Mouse (Mus musculus) embryonic facial prominence, embryonic 14.5 days (tissue): ENCODE measurements at regions not wholly inside any gene's neighbourhood (a gene's known extent, or its start where the extent isn't known, plus 50 kb on each side); places are given as distances from the start of the nearest gene placed in this dataset.

Experiments
- ATAC-seq: fragments of 200-750 bp; cut with Nextera tagmentation; 2 replicates; pipeline ENCODE4 v1.8.0; 2017; ENCODE audit warnings: low read depth, moderate number of reproducible peaks, moderate TSS enrichment
- DNase-seq: peaks from one replicate; pipeline ENCODE4 v3.0.0-alpha.2; 2015; ENCODE audit warnings: low spot score
- H3K27ac ChIP-seq: fragments of 300-500 bp; sonication (generic); replicated peaks from 2 replicates; pipeline ENCODE4 v1.5.1; 2014; ENCODE audit warnings: low read depth, mild to moderate bottlenecking, low read length, moderate library complexity
- H3K27me3 ChIP-seq: fragments of 300-500 bp; sonication (generic); replicated peaks from 2 replicates; pipeline ENCODE4 v1.6.1; 2014; ENCODE audit warnings: low read length; ENCODE audit not compliant: control insufficient read depth, insufficient read depth
- H3K36me3 ChIP-seq: fragments of 300-500 bp; sonication (generic); 2 replicates; pipeline ENCODE4 v1.6.1; 2014; ENCODE audit warnings: low read length, mixed read lengths; ENCODE audit not compliant: control insufficient read depth, insufficient read depth
- H3K4me1 ChIP-seq: fragments of 300-500 bp; sonication (generic); 2 replicates; pipeline ENCODE4 v1.6.1; 2014; ENCODE audit warnings: antibody characterized with exemption, low read length; ENCODE audit not compliant: control insufficient read depth, insufficient read depth
- H3K4me2 ChIP-seq: fragments of 300-500 bp; sonication (generic); 2 replicates; pipeline ENCODE4 v1.6.1; 2014; ENCODE audit warnings: low read depth, mild to moderate bottlenecking, low read length, moderate library complexity, mixed read lengths
- H3K4me3 ChIP-seq: fragments of 300-500 bp; sonication (generic); 2 replicates; pipeline ENCODE4 v1.5.1; 2014; ENCODE audit warnings: low read depth, mild to moderate bottlenecking, low read length
- H3K9ac ChIP-seq: fragments of 300-500 bp; sonication (generic); 2 replicates; pipeline ENCODE4 v1.6.1; 2014; ENCODE audit warnings: low read depth, mild to moderate bottlenecking, low read length, moderate library complexity, mixed read lengths
- H3K9me3 ChIP-seq: fragments of 300-500 bp; sonication (generic); 2 replicates; pipeline ENCODE4 v1.6.1; 2016; ENCODE audit warnings: low read length; ENCODE audit not compliant: control insufficient read depth
- WGBS: fragments of 180-500 bp; shearing (Covaris S2); extraction: QIAGEN DNeasy Blood & Tissue Kit; methylation state at CpG from one replicate; pipeline ENCODE4 v1.1.7; 2014; 5-methylcytosine and 5-hydroxymethylcytosine counted together

- 24% methylated on average over 21 of the region's 21 CpGs for WGBS
- peaks cover 11% of the 10 kb centered on the region for H3K4me1 ChIP-seq
- H3K36me3 ChIP-seq = no peaks in the 10 kb centered on the region
- DNase-seq (peak; percentile 70), ATAC-seq (peak; percentile 83; the same call in 1 of the 2 replicates)
- H3K27me3 ChIP-seq = no peaks in the 10 kb centered on the region
- no peak overlapping the region for H3K4me2 ChIP-seq
- no peak overlapping the region for H3K4me3 ChIP-seq
- H3K27ac ChIP-seq = peak overlapping the region; percentile 81
- peaks cover 6% of the 10 kb centered on the region; the same call in 1 of the 2 replicates for H3K9me3 ChIP-seq
- 0 out of 2 replicates have a peak overlapping the region, but pooled peaks have one; percentile 34 for H3K9ac ChIP-seq
Measured at GRCm38 (mm10) chr19:56029428-56030281, 257.3 kb upstream of the Habp2 start.

- Histone ChIP-seq H3K36me3 (no peaks in the 10 kb centered on the region), H3K27me3 (no peaks in the 10 kb centered on the region)
- ATAC-seq = 0 out of 2 replicates have a peak, but pooled peaks have one; percentile 24
Measured at GRCm38 (mm10) chr19:56030401-56030925, 256.5 kb upstream of the Habp2 start.

GRCm38 (mm10) chr19:56034552-56034951 lies 252.4 kb upstream of the Habp2 start:
- H3K9ac ChIP-seq = no peak overlapping the region
- H3K27me3 ChIP-seq = no peaks in the 10 kb centered on the region
- H3K9me3 ChIP-seq = no peaks in the 10 kb centered on the region
- WGBS = 21% methylated on average over 4 of the region's 4 CpGs
- H3K4me3 ChIP-seq = no peak overlapping the region
- DNase-seq = no peak
- no peak for ATAC-seq
- no peak overlapping the region for H3K4me2 ChIP-seq
- H3K27ac ChIP-seq = no peak overlapping the region
- peaks cover 14% of the 10 kb centered on the region for H3K4me1 ChIP-seq
- no peaks in the 10 kb centered on the region for H3K36me3 ChIP-seq

More at GRCm38 (mm10) chr19:56030401-56030925, 256.5 kb upstream of the Habp2 start:
- no peak for DNase-seq
- WGBS = 47% methylated on average over 4 of the region's 4 CpGs
- H3K4me3 ChIP-seq = no peak overlapping the region
- peaks cover 6% of the 10 kb centered on the region; the same call in 1 of the 2 replicates for H3K9me3 ChIP-seq
- peak overlapping the region; percentile 81; the same call in 1 of the 2 replicates for H3K27ac ChIP-seq
- no peak overlapping the region for H3K9ac ChIP-seq
- peaks cover 14% of the 10 kb centered on the region for H3K4me1 ChIP-seq
- no peak overlapping the region for H3K4me2 ChIP-seq

DNA sequence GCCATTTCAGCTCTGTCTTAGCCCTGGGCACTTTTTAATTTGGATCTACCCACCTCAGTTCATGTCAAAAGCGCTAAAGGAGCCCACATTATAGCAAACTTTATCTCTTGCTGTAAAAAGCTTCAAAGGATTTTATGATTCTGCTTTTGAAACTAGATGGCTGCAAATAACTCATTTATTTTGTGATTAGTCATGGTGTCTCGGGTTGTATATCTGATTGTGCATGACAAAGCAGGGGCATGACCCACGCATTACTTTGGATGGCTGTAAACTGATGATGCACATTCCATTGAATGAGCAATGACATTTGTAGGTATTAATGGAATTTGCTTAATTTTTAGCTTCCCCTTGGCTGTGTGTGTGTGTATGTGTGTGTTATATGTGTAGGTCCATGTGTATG lies 249.4 kb upstream of the Habp2 start:
- Histone ChIP-seq H3K4me1 (peaks cover 3% of the 10 kb centered on the region; the same call in 1 of the 2 replicates), H3K36me3 (no peaks in the 10 kb centered on the region), H3K4me3 (no peak overlapping the region), H3K9me3 (no peaks in the 10 kb centered on the region), H3K9ac (no peak overlapping the region), H3K4me2 (no peak overlapping the region), H3K27ac (no peak overlapping the region), H3K27me3 (no peaks in the 10 kb centered on the region)
- DNase-seq (no peak), ATAC-seq (no peak)
- WGBS = 65% methylated on average over 3 of the region's 3 CpGs

DNA sequence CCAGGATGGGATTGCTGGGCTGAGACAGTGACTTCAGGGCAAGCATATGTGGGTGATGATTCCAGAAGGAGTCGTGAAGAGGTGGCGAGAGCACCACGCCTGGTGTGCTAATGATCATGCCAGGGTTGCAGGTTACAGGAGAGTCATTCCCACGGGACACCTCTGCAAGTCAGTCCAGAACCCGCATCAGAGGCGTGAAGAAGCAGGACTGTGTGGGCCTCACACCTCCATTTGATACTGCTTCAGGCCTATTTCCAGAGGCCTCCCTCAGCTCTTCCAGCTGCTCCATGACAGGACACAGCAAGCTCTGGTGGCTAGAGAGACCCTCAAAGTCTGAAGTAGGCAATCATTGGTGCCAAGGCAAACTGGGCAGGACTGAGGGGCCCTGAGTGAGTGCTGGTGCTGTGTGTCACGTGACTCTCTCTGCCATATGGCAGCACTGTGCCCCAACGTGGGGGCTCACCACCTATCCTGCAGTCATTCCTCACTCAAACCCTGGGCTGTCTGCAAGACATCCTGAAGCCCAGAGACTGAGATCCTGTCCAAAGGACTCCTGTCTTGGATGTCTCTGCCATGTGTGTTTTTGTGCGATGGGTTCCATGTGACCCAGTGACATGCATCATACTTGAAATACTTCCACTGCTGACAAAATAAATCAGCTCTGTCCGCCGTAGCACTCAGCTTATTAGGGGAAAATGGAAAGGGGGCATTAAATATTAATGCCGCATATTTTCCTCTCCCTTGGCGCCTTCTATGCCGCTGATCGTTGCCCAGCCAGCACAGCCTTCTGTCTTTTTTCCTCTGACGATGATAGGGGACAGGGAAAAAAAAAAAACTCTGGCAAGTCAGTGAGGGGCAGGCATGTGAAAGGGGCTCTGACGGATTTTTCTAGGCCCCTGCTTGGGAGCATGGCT lies 247.6 kb upstream of the Habp2 start:
- H3K36me3 ChIP-seq = no peaks in the 10 kb centered on the region
- DNase-seq (no peak), ATAC-seq (no peak)
- no peak overlapping the region for H3K9ac ChIP-seq
- no peak overlapping the region for H3K4me3 ChIP-seq
- 66% methylated on average over 17 of the region's 17 CpGs for WGBS
- H3K4me2 ChIP-seq = no peak overlapping the region
- no peaks in the 10 kb centered on the region for H3K27me3 ChIP-seq
- H3K4me1 ChIP-seq = peaks cover 3% of the 10 kb centered on the region; the same call in 1 of the 2 replicates
- no peaks in the 10 kb centered on the region for H3K9me3 ChIP-seq
- H3K27ac ChIP-seq = no peak overlapping the region

DNA sequence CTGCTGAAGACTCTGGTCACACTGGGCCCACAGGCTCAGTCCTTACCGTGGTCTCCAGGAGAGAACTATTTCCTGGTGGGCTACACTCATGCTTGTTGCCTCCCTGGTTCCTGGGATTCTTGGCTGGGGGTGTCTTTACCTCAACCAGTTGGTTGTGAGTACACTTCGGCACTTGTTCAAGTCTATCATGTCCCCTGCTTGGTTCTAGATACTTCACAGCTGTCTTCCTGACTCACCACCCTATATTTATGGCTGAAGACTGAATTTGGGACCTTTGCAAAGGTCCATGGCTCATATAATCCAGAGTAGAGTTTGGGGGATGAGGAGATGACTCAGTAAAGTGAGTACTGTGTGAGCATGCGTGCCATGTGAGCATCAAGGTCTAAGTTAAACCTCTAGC lies 245.0 kb upstream of the Habp2 start:
- no peak for ATAC-seq
- 94% methylated on average over 3 of the region's 3 CpGs for WGBS
- no peak overlapping the region for H3K27ac ChIP-seq
- H3K36me3 ChIP-seq = no peaks in the 10 kb centered on the region
- no peaks in the 10 kb centered on the region for H3K4me1 ChIP-seq
- H3K9ac ChIP-seq = no peak overlapping the region
- H3K27me3 ChIP-seq = no peaks in the 10 kb centered on the region
- no peak overlapping the region for H3K4me3 ChIP-seq
- no peak overlapping the region for H3K4me2 ChIP-seq
- no peaks in the 10 kb centered on the region for H3K9me3 ChIP-seq
- DNase-seq = no peak

GRCm38 (mm10) chr19:56046784-56047390 lies 240.1 kb upstream of the Habp2 start:
- ATAC-seq = peak; percentile 22; the same call in 1 of the 2 replicates
- H3K9ac ChIP-seq = no peak overlapping the region
- no peak overlapping the region for H3K27ac ChIP-seq
- H3K4me2 ChIP-seq = no peak overlapping the region
- no peaks in the 10 kb centered on the region for H3K36me3 ChIP-seq
- 65% methylated on average over 16 of the region's 16 CpGs for WGBS
- no peaks in the 10 kb centered on the region for H3K4me1 ChIP-seq
- no peaks in the 10 kb centered on the region for H3K27me3 ChIP-seq
- no peaks in the 10 kb centered on the region for H3K9me3 ChIP-seq
- peak; percentile 70 for DNase-seq
- no peak overlapping the region for H3K4me3 ChIP-seq

- Histone ChIP-seq H3K4me1 (no peaks in the 10 kb centered on the region), H3K27me3 (no peaks in the 10 kb centered on the region), H3K36me3 (no peaks in the 10 kb centered on the region), H3K27ac (no peak overlapping the region), H3K9ac (no peak overlapping the region), H3K9me3 (no peaks in the 10 kb centered on the region), H3K4me3 (no peak overlapping the region), H3K4me2 (no peak overlapping the region)
- 89% methylated on average over 8 of the region's 8 CpGs for WGBS
- no peak for DNase-seq
- ATAC-seq = no peak
Measured at GRCm38 (mm10) chr19:56054186-56054585, 232.8 kb upstream of the Habp2 start.
